Mouse (Mus musculus) intestine, embryonic 16.5 days (tissue): ENCODE measurements at regions not wholly inside any gene's neighbourhood (a gene's known extent, or its start where the extent isn't known, plus 50 kb on each side); places are given as distances from the start of the nearest gene placed in this dataset.
A peak's percentile ranks its signal among the peaks of the same experiment; 100 is the strongest.

ENCODE experiments used
- ATAC-seq: fragments of 200-750 bp; cut with Nextera tagmentation; 2 replicates; pipeline ENCODE4 v1.8.0; 2017; ENCODE audit warnings: moderate TSS enrichment, moderate library complexity
- H3K27ac ChIP-seq: fragments of 300-500 bp; sonication (generic); 2 replicates; pipeline ENCODE4 v1.5.1; 2014; ENCODE audit warnings: mild to moderate bottlenecking, low read length
- H3K27me3 ChIP-seq: fragments of 300-500 bp; sonication (generic); replicated peaks from 2 replicates; pipeline ENCODE4 v1.6.1; 2014; ENCODE audit warnings: low read length, control low read depth, mixed read lengths; ENCODE audit not compliant: control insufficient read depth, insufficient read depth
- H3K36me3 ChIP-seq: fragments of 300-500 bp; sonication (generic); 2 replicates; pipeline ENCODE4 v1.6.1; 2014; ENCODE audit warnings: low read length, control low read depth; ENCODE audit not compliant: control insufficient read depth, insufficient read depth
- H3K4me1 ChIP-seq: fragments of 300-500 bp; sonication (generic); 2 replicates; pipeline ENCODE4 v1.6.1; 2014; ENCODE audit warnings: low read length, control low read depth, mixed read lengths; ENCODE audit not compliant: control insufficient read depth, insufficient read depth
- H3K4me2 ChIP-seq: fragments of 300-500 bp; sonication (generic); 2 replicates; pipeline ENCODE4 v1.6.1; 2014; ENCODE audit warnings: low read depth, low read length, control low read depth
- H3K4me3 ChIP-seq: fragments of 300-500 bp; sonication (generic); 2 replicates; pipeline ENCODE4 v1.5.1; 2014; ENCODE audit warnings: mild to moderate bottlenecking, low read length
- H3K9ac ChIP-seq: fragments of 300-500 bp; sonication (generic); 2 replicates; pipeline ENCODE4 v1.6.1; 2014; ENCODE audit warnings: low read depth, low read length
- H3K9me3 ChIP-seq: fragments of 300-500 bp; sonication (generic); 2 replicates; pipeline ENCODE4 v1.6.1; 2016; ENCODE audit warnings: low read length, control low read depth; ENCODE audit not compliant: control insufficient read depth
- WGBS: fragments of 180-500 bp; shearing (Covaris S2); extraction: QIAGEN DNeasy Blood & Tissue Kit; methylation state at CpG from one replicate; pipeline ENCODE4 v1.1.7; 2014; 5-methylcytosine and 5-hydroxymethylcytosine counted together

- Histone ChIP-seq H3K4me3 (no peak overlapping the region), H3K36me3 (no peaks in the 10 kb centered on the region), H3K9me3 (no peaks in the 10 kb centered on the region), H3K4me1 (no peaks in the 10 kb centered on the region), H3K9ac (no peak overlapping the region), H3K27me3 (no peaks in the 10 kb centered on the region), H3K27ac (no peak overlapping the region), H3K4me2 (no peak overlapping the region)
- no peak for ATAC-seq
- WGBS, result 94% methylated on average over 1 of the region's 1 CpGs
Observed at GRCm38 (mm10) chr13:10542723-10543122, 182.1 kb upstream of the Chrm3 start.

- no peak for ATAC-seq
- no peaks in the 10 kb centered on the region for H3K36me3 ChIP-seq
- no peaks in the 10 kb centered on the region for H3K4me1 ChIP-seq
- no peak overlapping the region for H3K9ac ChIP-seq
- H3K27me3 ChIP-seq, result no peaks in the 10 kb centered on the region
- WGBS, result 81% methylated on average over 8 of the region's 8 CpGs
- H3K27ac ChIP-seq, result no peak overlapping the region
- H3K9me3 ChIP-seq, result no peaks in the 10 kb centered on the region
- no peak overlapping the region for H3K4me3 ChIP-seq
- H3K4me2 ChIP-seq, result no peak overlapping the region
Observed at GRCm38 (mm10) chr13:10540197-10540940, 179.7 kb upstream of the Chrm3 start.

GRCm38 (mm10) chr13:10538927-10539326 lies 178.3 kb upstream of the Chrm3 start:
- Histone ChIP-seq H3K27ac (no peak overlapping the region), H3K4me3 (no peak overlapping the region), H3K9me3 (no peaks in the 10 kb centered on the region), H3K36me3 (no peaks in the 10 kb centered on the region), H3K27me3 (no peaks in the 10 kb centered on the region), H3K4me1 (no peaks in the 10 kb centered on the region), H3K9ac (no peak overlapping the region), H3K4me2 (no peak overlapping the region)
- 83% methylated on average over 4 of the region's 4 CpGs for WGBS
- ATAC-seq, result no peak

GRCm38 (mm10) chr13:10527251-10527650 lies 166.6 kb upstream of the Chrm3 start:
- no peaks in the 10 kb centered on the region for H3K4me1 ChIP-seq
- H3K27ac ChIP-seq, result no peak overlapping the region
- H3K27me3 ChIP-seq, result no peaks in the 10 kb centered on the region
- no peak overlapping the region for H3K4me2 ChIP-seq
- no peak overlapping the region for H3K9ac ChIP-seq
- H3K4me3 ChIP-seq, result no peak overlapping the region
- ATAC-seq, result no peak
- WGBS, result 71% methylated on average over 2 of the region's 2 CpGs
- H3K9me3 ChIP-seq, result no peaks in the 10 kb centered on the region
- H3K36me3 ChIP-seq, result no peaks in the 10 kb centered on the region

GRCm38 (mm10) chr13:10526470-10527207 lies 166.0 kb upstream of the Chrm3 start:
- peak overlapping the region; percentile 59; the same call in 1 of the 2 replicates for H3K27ac ChIP-seq
- ATAC-seq, result peak; percentile 96
- H3K4me2 ChIP-seq, result no peak overlapping the region
- no peak overlapping the region for H3K4me3 ChIP-seq
- no peak overlapping the region for H3K9ac ChIP-seq
- no peaks in the 10 kb centered on the region for H3K27me3 ChIP-seq
- no peaks in the 10 kb centered on the region for H3K9me3 ChIP-seq
- H3K36me3 ChIP-seq, result no peaks in the 10 kb centered on the region
- WGBS, result 53% methylated on average over 5 of the region's 5 CpGs
- no peaks in the 10 kb centered on the region for H3K4me1 ChIP-seq

- Histone ChIP-seq H3K4me1 (no peaks in the 10 kb centered on the region), H3K27me3 (no peaks in the 10 kb centered on the region), H3K4me2 (no peak overlapping the region), H3K4me3 (no peak overlapping the region), H3K9me3 (no peaks in the 10 kb centered on the region), H3K36me3 (no peaks in the 10 kb centered on the region), H3K27ac (no peak overlapping the region), H3K9ac (no peak overlapping the region)
- 28% methylated on average over 7 of the region's 7 CpGs for WGBS
- ATAC-seq, result no peak
Observed at GRCm38 (mm10) chr13:10504211-10504610, 143.6 kb upstream of the Chrm3 start.

GRCm38 (mm10) chr13:10455323-10455722 lies 94.7 kb upstream of the Chrm3 start:
- WGBS, result 96% methylated on average over 6 of the region's 6 CpGs

GRCm38 (mm10) chr13:10454667-10455066 lies 94.0 kb upstream of the Chrm3 start:
- no peak overlapping the region for H3K4me3 ChIP-seq
- WGBS, result 42% methylated on average over 4 of the region's 4 CpGs
- no peaks in the 10 kb centered on the region for H3K27me3 ChIP-seq
- H3K9me3 ChIP-seq, result no peaks in the 10 kb centered on the region
- no peak for ATAC-seq
- H3K9ac ChIP-seq, result no peak overlapping the region
- H3K36me3 ChIP-seq, result no peaks in the 10 kb centered on the region
- no peak overlapping the region for H3K27ac ChIP-seq
- H3K4me2 ChIP-seq, result no peak overlapping the region
- H3K4me1 ChIP-seq, result no peaks in the 10 kb centered on the region

More at GRCm38 (mm10) chr13:10455323-10455722, 94.7 kb upstream of the Chrm3 start:
- no peaks in the 10 kb centered on the region for H3K4me1 ChIP-seq
- H3K4me3 ChIP-seq, result no peak overlapping the region
- H3K36me3 ChIP-seq, result no peaks in the 10 kb centered on the region
- H3K9me3 ChIP-seq, result no peaks in the 10 kb centered on the region
- no peak for ATAC-seq
- no peak overlapping the region for H3K9ac ChIP-seq
- H3K4me2 ChIP-seq, result no peak overlapping the region
- H3K27ac ChIP-seq, result no peak overlapping the region
- no peaks in the 10 kb centered on the region for H3K27me3 ChIP-seq

- Histone ChIP-seq H3K36me3 (no peaks in the 10 kb centered on the region), H3K4me3 (no peak overlapping the region), H3K27me3 (no peaks in the 10 kb centered on the region), H3K4me1 (no peaks in the 10 kb centered on the region), H3K9me3 (no peaks in the 10 kb centered on the region), H3K9ac (no peak overlapping the region), H3K27ac (no peak overlapping the region), H3K4me2 (no peak overlapping the region)
- WGBS, result 34% methylated on average over 3 of the region's 3 CpGs
- no peak for ATAC-seq
Observed at GRCm38 (mm10) chr13:10451057-10451456, 90.4 kb upstream of the Chrm3 start.
